Mouse (Mus musculus) myocyte (in vitro differentiated cells): ENCODE data around the gene Tacc2.

Experiments used
- CEBPB ChIP-seq: IDR thresholded peaks from 2 replicates; pipeline ENCODE4 v1.6.1; 2011; ENCODE audit warnings: mild to moderate bottlenecking, moderate library complexity; ENCODE audit not compliant: poor library complexity, insufficient read depth, severe bottlenecking
- E2F4 ChIP-seq: IDR thresholded peaks from one replicate; pipeline ENCODE4 v1.6.1; 2011; ENCODE audit warnings: mild to moderate bottlenecking, control low read depth, moderate library complexity; ENCODE audit not compliant: insufficient read depth
- MAX ChIP-seq: IDR thresholded peaks from one replicate; pipeline ENCODE4 v1.6.1; 2011; ENCODE audit warnings: low read depth, mild to moderate bottlenecking, control low read depth
- MYOG ChIP-seq, 3 experiments: IDR thresholded peaks; one replicate each; pipeline ENCODE4 v1.6.1; 2011; ENCODE audit warnings: control low read depth in 2 of 3, low read depth in 2 of 3, mild to moderate bottlenecking in 2 of 3; ENCODE audit not compliant: insufficient read length in 2 of 3, control insufficient read depth in 1 of 3, insufficient read depth in 1 of 3
- POLR2A ChIP-seq: IDR thresholded peaks from one replicate; pipeline ENCODE4 v1.6.1; 2011; ENCODE audit warnings: low read depth, mild to moderate bottlenecking, control low read depth, moderate library complexity; ENCODE audit not compliant: insufficient read length
- REST ChIP-seq: IDR thresholded peaks from one replicate; pipeline ENCODE4 v1.6.1; 2011; ENCODE audit warnings: mild to moderate bottlenecking, control low read depth, moderate library complexity; ENCODE audit not compliant: insufficient read depth, insufficient read length
- SRF ChIP-seq: IDR thresholded peaks from one replicate; pipeline ENCODE4 v1.6.1; 2011; ENCODE audit warnings: low read depth; ENCODE audit not compliant: control insufficient read depth, insufficient read length
- TCF12 ChIP-seq: IDR thresholded peaks from one replicate; pipeline ENCODE4 v1.6.1; 2011; ENCODE audit warnings: mild to moderate bottlenecking, control low read depth; ENCODE audit not compliant: poor library complexity, insufficient read depth, severe bottlenecking
- USF1 ChIP-seq: IDR thresholded peaks from one replicate; pipeline ENCODE4 v1.6.1; 2011; ENCODE audit warnings: low read depth, mild to moderate bottlenecking, control low read depth, moderate library complexity

GRCm38 (mm10) chr7:130716989-130717388 is 139.8 kb downstream of the Tacc2 start:
- TF ChIP-seq USF1 (no peak), MAX (no peak), POLR2A (no peak), SRF (no peak), TCF12 (no peak), MYOG (IDR thresholded peaks at IDR 0.05; ENCODE audit: control insufficient read depth in 1 of 3, insufficient read depth in 1 of 3, insufficient read length in 2 of 3, low read depth in 2 of 3) (no peak), CEBPB (no peak), REST (no peak), E2F4 (no peak)
